Mouse (Mus musculus) small intestine, adult 2 months (tissue): Measurements from ENCODE around the gene Kmt5c.

Source experiments
- CTCF ChIP-seq: fragments of 200-500 bp; IDR thresholded peaks from 2 replicates; pipeline ENCODE4 v1.5.1; 2012; ENCODE audit warnings: low read depth, mild to moderate bottlenecking, control low read depth, inconsistent platforms, low read length, moderate library complexity, mixed read lengths; ENCODE audit not compliant: insufficient replicate concordance, insufficient read length; ENCODE audit errors: extremely low read depth
- POLR2A ChIP-seq: fragments of 200-500 bp; IDR thresholded peaks from 2 replicates; pipeline ENCODE4 v1.6.1; 2012; ENCODE audit warnings: low read depth, mild to moderate bottlenecking, control low read depth, inconsistent platforms, low read length, moderate library complexity

DNA sequence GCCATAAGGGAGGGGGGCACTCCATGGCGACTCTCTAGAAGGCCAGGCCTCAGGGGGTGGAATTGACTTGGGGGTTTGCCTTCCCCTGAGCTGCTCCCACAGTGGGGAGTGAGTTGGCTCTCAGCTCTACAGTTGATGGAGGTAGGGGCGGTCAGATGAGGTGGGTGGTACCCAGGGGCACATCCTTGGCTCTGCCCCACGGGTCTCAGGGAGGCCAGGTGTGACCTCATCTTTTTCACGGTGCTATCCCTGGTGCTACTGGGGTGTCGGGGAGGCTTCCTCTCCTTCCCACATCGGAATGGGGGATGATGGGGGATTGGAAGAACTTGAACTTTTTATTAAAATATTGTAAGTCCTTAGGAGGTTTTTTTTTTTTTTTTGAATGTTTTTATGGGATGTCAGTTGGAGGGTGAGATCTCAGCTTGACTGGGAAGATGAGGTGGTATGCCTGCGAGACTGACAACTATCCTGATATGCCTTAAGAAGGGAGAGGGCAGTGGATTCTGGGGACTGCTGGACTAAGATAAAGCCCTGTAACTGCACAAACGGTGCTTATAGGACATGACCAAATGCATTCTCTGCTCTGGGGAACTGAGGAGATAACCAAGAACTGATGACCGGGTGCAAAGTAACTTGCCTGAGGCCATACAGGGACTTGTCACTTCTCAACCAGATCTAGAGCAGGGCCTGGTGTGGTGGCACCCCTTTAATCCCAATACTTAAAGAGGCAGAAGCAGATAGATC lies 7.4 kb downstream of the Kmt5c start:
- no peak for TF ChIP-seq CTCF
- TF ChIP-seq POLR2A: no peak
